Mouse (Mus musculus) embryonic fibroblast, embryonic 13.5 days (primary cell): Measurements from ENCODE around the gene Skiv2l.

Source experiments
- CTCF ChIP-seq: IDR thresholded peaks from 2 replicates; pipeline ENCODE4 v1.5.1; 2011; ENCODE audit warnings: mild to moderate bottlenecking, control low read depth, low read length, moderate library complexity, borderline replicate concordance; ENCODE audit not compliant: insufficient read depth
- POLR2A ChIP-seq: IDR thresholded peaks from 2 replicates; pipeline ENCODE4 v1.6.1; 2011; ENCODE audit warnings: low read depth, mild to moderate bottlenecking, control low read depth, low read length, moderate library complexity

GRCm38 (mm10) chr17:34881683-34882310, 31.8 kb upstream of the Skiv2l start, which contains the start of gene Gm20547:
- TF ChIP-seq POLR2A (no peak), CTCF (no peak)
